Mouse (Mus musculus): ENCODE results near the gene Fcgrt. TPM values are rescaled to one million over a fixed set of nuclear protein-coding genes. Genes with fewer than 3 reads are reported as not detected.

The Fcgrt gene
- total and polyA plus RNA-seq, 3 experiments, result 0.13 to 0.16 TPM; not detected in 1

DNA sequence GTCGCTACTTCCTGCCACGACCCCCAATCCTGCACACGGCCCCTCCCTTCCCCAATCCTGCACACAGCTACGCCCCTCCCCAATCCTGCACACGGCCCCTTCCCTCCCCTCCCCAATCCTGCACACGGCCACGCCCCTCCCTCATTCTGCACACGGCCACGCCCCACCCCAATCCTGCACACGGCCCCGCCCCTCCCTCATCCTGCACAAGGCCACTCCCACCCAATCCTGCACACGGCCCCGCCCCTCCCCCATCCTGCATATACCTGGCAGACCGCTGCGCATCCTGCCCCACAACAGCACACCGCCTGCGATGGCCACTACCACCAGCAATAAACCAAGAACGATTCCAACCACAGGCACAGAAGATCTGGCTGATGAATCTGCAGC is 10.1 kb downstream of the Fcgrt start:
- peak; percentile 31 for DNase-seq (ENCODE audit: extremely low read depth)
- no peaks in the 10 kb centered on the region for H3K27me3 ChIP-seq (replicated peaks)
- H3K4me1 ChIP-seq (ENCODE audit: control insufficient read depth in 1 of 2, insufficient read depth in 2 of 2), result peaks cover 3 to 24% of the 10 kb centered on the region in 2 experiments
- no peak overlapping the region for H3K4me3 ChIP-seq (replicated peaks in 1 of 3; ENCODE audit: low read depth in 2 of 3, low read length in 2 of 3, poor library complexity in 1 of 3)
- in situ Hi-C loops (cut with MboI; ENCODE audit: low pct_ligation_motif_present, low pct_unique_long_range_greater_than_20kb, low sequenced_read_pairs) (no loop called here), dilution Hi-C loops (cut with MboI; ENCODE audit: extremely low pct_ligation_motif_present, extremely low pct_unique_long_range_greater_than_20kb, low sequenced_read_pairs) (no loop called here)
- H3K79me2 ChIP-seq (replicated peaks; ENCODE audit: control insufficient read depth, extremely low read depth, insufficient read depth, poor library complexity, severe bottlenecking), result no peaks in the 10 kb centered on the region
- no peak for TF ChIP-seq SIN3A (IDR thresholded peaks at IDR 0.05; ENCODE audit: low read length)
- no peak for TF ChIP-seq NELFE (IDR thresholded peaks at IDR 0.05; ENCODE audit: low read depth, low read length)
- TF ChIP-seq RCOR1 (conservative IDR thresholded peaks at IDR 0.05; ENCODE audit: low read depth, low read length), result no peak
- no peak for TF ChIP-seq RAD21 (IDR thresholded peaks at IDR 0.05; ENCODE audit: low read depth, low read length)
- TF ChIP-seq ZKSCAN1 (IDR thresholded peaks at IDR 0.05; ENCODE audit: borderline replicate concordance, low read depth, low read length), result no peak
- TF ChIP-seq SMC3 (IDR thresholded peaks at IDR 0.05; ENCODE audit: low read depth, low read length), result no peak
- TF ChIP-seq IRF4 (IDR thresholded peaks at IDR 0.05; ENCODE audit: low read depth, low read length), result no peak
- TF ChIP-seq CTCF (conservative IDR thresholded peaks at IDR 0.05 in 1 of 2, IDR thresholded peaks at IDR 0.05 in 1 of 2; ENCODE audit: low read depth in 2 of 2, low read length in 2 of 2), result no peak
- no peak for TF ChIP-seq GABPA (IDR thresholded peaks at IDR 0.05; ENCODE audit: insufficient replicate concordance, low read depth, low read length)
- no peak for TF ChIP-seq E2F4 (IDR thresholded peaks at IDR 0.05; ENCODE audit: insufficient replicate concordance, low read depth, low read length)
- no peak for TF ChIP-seq CHD1 (IDR thresholded peaks at IDR 0.05; ENCODE audit: low read depth, low read length)
- no peak for TF ChIP-seq ETS1 (conservative IDR thresholded peaks at IDR 0.05; ENCODE audit: low read depth, low read length)
- TF ChIP-seq USF1 (IDR thresholded peaks at IDR 0.05; ENCODE audit: low read depth, low read length), result no peak
- TF ChIP-seq MAFK (IDR thresholded peaks at IDR 0.05; ENCODE audit: insufficient replicate concordance, low read length), result no peak
- no peak for TF ChIP-seq JUN (IDR thresholded peaks at IDR 0.05; ENCODE audit: insufficient read depth, low read depth, low read length)
- TF ChIP-seq UBTF (IDR thresholded peaks at IDR 0.05; ENCODE audit: low read depth, low read length), result no peak
- no peak for TF ChIP-seq ZNF384 (IDR thresholded peaks at IDR 0.05; ENCODE audit: low read depth, low read length)
- TF ChIP-seq KAT2A (IDR thresholded peaks at IDR 0.05; ENCODE audit: insufficient replicate concordance, low read length), result no peak
- H3K4me2 ChIP-seq (ENCODE audit: insufficient read depth, low read depth, poor library complexity, severe bottlenecking), result no peak overlapping the region
- H3K9ac ChIP-seq (ENCODE audit: insufficient read depth, low read depth), result no peak overlapping the region
- no peak overlapping the region for H3K27ac ChIP-seq (ENCODE audit: insufficient read depth, low read depth)
- no peaks in the 10 kb centered on the region for H3K36me3 ChIP-seq (replicated peaks in 1 of 2; ENCODE audit: control insufficient read depth in 1 of 2, insufficient read depth in 1 of 2, low read length in 1 of 2)
- no peaks in the 10 kb centered on the region for H3K9me3 ChIP-seq (replicated peaks; ENCODE audit: low read length)

DNA sequence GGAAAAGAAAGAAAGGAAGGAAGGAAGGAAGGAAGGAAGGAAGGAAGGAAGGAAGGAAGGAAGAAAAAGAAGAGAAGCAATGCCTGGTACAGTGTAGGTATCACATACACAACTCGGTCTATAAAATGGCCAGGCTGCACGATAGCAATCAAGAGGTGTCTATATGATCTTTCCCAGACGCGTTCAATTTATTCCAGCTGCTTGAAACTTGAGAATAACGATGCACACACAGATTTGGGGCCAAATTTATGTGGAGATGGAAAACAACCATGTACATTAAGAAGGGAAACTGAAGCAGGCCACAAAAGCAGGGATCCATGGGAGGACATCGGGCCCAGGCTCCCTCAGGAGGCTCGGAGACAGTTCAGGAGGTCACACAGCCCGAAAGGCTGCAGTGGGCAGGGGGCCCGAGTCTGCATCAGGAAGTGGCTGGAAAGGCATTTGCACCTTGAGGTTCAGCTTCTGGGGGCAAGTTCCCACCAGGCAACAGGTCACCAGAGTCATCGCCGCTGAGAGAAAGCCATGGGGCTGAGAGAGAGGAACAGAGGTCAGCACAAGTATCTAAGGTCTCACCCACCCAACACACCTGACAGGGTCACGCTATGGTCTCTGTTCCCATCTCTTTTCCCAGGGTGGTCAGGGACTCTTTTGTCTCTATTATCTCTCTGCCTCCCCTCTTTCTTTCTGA is 10.7 kb downstream of the Fcgrt start:
- Histone ChIP-seq H3K27me3 (replicated peaks) (no peaks in the 10 kb centered on the region), H3K4me2 (ENCODE audit: insufficient read depth, low read depth, poor library complexity, severe bottlenecking) (no peak overlapping the region), H3K27ac (ENCODE audit: insufficient read depth, low read depth) (no peak overlapping the region), H3K4me1 (ENCODE audit: control insufficient read depth in 1 of 2, insufficient read depth in 2 of 2) (peaks cover 3 to 22% of the 10 kb centered on the region in 2 experiments), H3K9ac (ENCODE audit: insufficient read depth, low read depth) (no peak overlapping the region), H3K4me3 (replicated peaks in 1 of 3; ENCODE audit: low read depth in 2 of 3, low read length in 2 of 3, poor library complexity in 1 of 3) (no peak overlapping the region), H3K79me2 (replicated peaks; ENCODE audit: control insufficient read depth, extremely low read depth, insufficient read depth, poor library complexity, severe bottlenecking) (no peaks in the 10 kb centered on the region), H3K36me3 (replicated peaks in 1 of 2; ENCODE audit: control insufficient read depth in 1 of 2, insufficient read depth in 1 of 2, low read length in 1 of 2) (no peaks in the 10 kb centered on the region), H3K9me3 (replicated peaks; ENCODE audit: low read length) (no peaks in the 10 kb centered on the region)
- in situ Hi-C loops (cut with MboI; ENCODE audit: low pct_ligation_motif_present, low pct_unique_long_range_greater_than_20kb, low sequenced_read_pairs), result no loop called here
- TF ChIP-seq MXI1 (IDR thresholded peaks at IDR 0.05; ENCODE audit: low read depth, low read length) (no peak), KAT2A (IDR thresholded peaks at IDR 0.05; ENCODE audit: insufficient replicate concordance, low read length) (no peak), CHD1 (IDR thresholded peaks at IDR 0.05; ENCODE audit: low read depth, low read length) (no peak), IRF4 (IDR thresholded peaks at IDR 0.05; ENCODE audit: low read depth, low read length) (no peak), POLR2AphosphoS2 (IDR thresholded peaks at IDR 0.05; ENCODE audit: low read depth, low read length) (no peak), HCFC1 (IDR thresholded peaks at IDR 0.05; ENCODE audit: low read depth, low read length) (no peak), MEF2A (IDR thresholded peaks at IDR 0.05; ENCODE audit: borderline replicate concordance, low read depth, low read length) (no peak), MAFK (IDR thresholded peaks at IDR 0.05; ENCODE audit: insufficient replicate concordance, low read length) (no peak), CHD2 (IDR thresholded peaks at IDR 0.05; ENCODE audit: low read length) (no peak), ETS1 (conservative IDR thresholded peaks at IDR 0.05; ENCODE audit: low read depth, low read length) (no peak), NRF1 (IDR thresholded peaks at IDR 0.05; ENCODE audit: low read depth, low read length) (no peak), JUN (IDR thresholded peaks at IDR 0.05; ENCODE audit: insufficient read depth, low read depth, low read length) (no peak), JUND (conservative IDR thresholded peaks at IDR 0.05; ENCODE audit: low read depth, low read length) (no peak), NELFE (IDR thresholded peaks at IDR 0.05; ENCODE audit: low read depth, low read length) (no peak), EP300 (IDR thresholded peaks at IDR 0.05; ENCODE audit: low read length) (no peak), SMC3 (IDR thresholded peaks at IDR 0.05; ENCODE audit: low read depth, low read length) (no peak), MAX (IDR thresholded peaks at IDR 0.05; ENCODE audit: low read length) (no peak)
- dilution Hi-C loops (cut with MboI; ENCODE audit: extremely low pct_ligation_motif_present, extremely low pct_unique_long_range_greater_than_20kb, low sequenced_read_pairs), result no loop called here
- no peak for DNase-seq (ENCODE audit: extremely low read depth)
